Mouse (Mus musculus): ENCODE measurements around the gene Plppr1.

- TF ChIP-seq POLR2A (IDR thresholded peaks at IDR 0.05; ENCODE audit: low read depth, low read length) = no peak
- no peak for TF ChIP-seq CTCF (IDR thresholded peaks at IDR 0.05; ENCODE audit: borderline replicate concordance, insufficient read depth, low read length)
Measured at GRCm38 (mm10) chr4:49211582-49211981, 152.5 kb downstream of the Plppr1 start.

All from embryonic fibroblast, embryonic 13.5 days (primary cell).